Mouse (Mus musculus) forebrain, embryonic 14.5 days (tissue): ENCODE measurements at regions not wholly inside any gene's neighbourhood (a gene's known extent, or its start where the extent isn't known, plus 50 kb on each side); places are given as distances from the start of the nearest gene placed in this dataset.

Source experiments
- ATAC-seq: fragments of 200-750 bp; cut with Nextera tagmentation; 2 replicates; pipeline ENCODE4 v1.8.0; 2017; ENCODE audit warnings: mild to moderate bottlenecking, moderate library complexity
- DNase-seq: peaks from one replicate; pipeline ENCODE4 v3.0.0-alpha.2; 2015; ENCODE audit warnings: low spot score
- H3K27ac ChIP-seq: fragments of 300-500 bp; sonication (generic); 2 replicates; pipeline ENCODE4 v1.5.1; 2014; ENCODE audit warnings: low read depth, mild to moderate bottlenecking, control low read depth, low read length, moderate library complexity
- H3K27me3 ChIP-seq: fragments of 300-500 bp; sonication (generic); replicated peaks from 2 replicates; pipeline ENCODE4 v1.6.1; 2014; ENCODE audit warnings: low read length, control low read depth, mixed read lengths; ENCODE audit not compliant: control insufficient read depth, insufficient read depth
- H3K36me3 ChIP-seq: fragments of 300-500 bp; sonication (generic); 2 replicates; pipeline ENCODE4 v1.6.1; 2014; ENCODE audit warnings: low read length, control low read depth; ENCODE audit not compliant: control insufficient read depth, insufficient read depth
- H3K4me1 ChIP-seq: fragments of 300-500 bp; sonication (generic); 2 replicates; pipeline ENCODE4 v1.6.1; 2014; ENCODE audit warnings: antibody characterized with exemption, low read length, control low read depth; ENCODE audit not compliant: control insufficient read depth, insufficient read depth
- H3K4me2 ChIP-seq: fragments of 300-500 bp; sonication (generic); 2 replicates; pipeline ENCODE4 v1.6.1; 2014; ENCODE audit warnings: mild to moderate bottlenecking, control low read depth, low read length
- H3K4me3 ChIP-seq: fragments of 300-500 bp; sonication (generic); 2 replicates; pipeline ENCODE4 v1.5.1; 2014; ENCODE audit warnings: low read depth, low read length, control low read depth
- H3K9ac ChIP-seq: fragments of 300-500 bp; sonication (generic); 2 replicates; pipeline ENCODE4 v1.6.1; 2014; ENCODE audit warnings: mild to moderate bottlenecking, low read length, control low read depth, moderate library complexity
- H3K9me3 ChIP-seq: fragments of 300-500 bp; sonication (generic); replicated peaks from 2 replicates; pipeline ENCODE4 v1.6.1; 2016; ENCODE audit warnings: low read length, control low read depth, mixed read lengths; ENCODE audit not compliant: control insufficient read depth
- WGBS: fragments of 180-500 bp; shearing (Covaris S2); extraction: QIAGEN DNeasy Blood & Tissue Kit; methylation state at CpG from one replicate; pipeline ENCODE4 v1.1.7; 2014; 5-methylcytosine and 5-hydroxymethylcytosine counted together

DNA sequence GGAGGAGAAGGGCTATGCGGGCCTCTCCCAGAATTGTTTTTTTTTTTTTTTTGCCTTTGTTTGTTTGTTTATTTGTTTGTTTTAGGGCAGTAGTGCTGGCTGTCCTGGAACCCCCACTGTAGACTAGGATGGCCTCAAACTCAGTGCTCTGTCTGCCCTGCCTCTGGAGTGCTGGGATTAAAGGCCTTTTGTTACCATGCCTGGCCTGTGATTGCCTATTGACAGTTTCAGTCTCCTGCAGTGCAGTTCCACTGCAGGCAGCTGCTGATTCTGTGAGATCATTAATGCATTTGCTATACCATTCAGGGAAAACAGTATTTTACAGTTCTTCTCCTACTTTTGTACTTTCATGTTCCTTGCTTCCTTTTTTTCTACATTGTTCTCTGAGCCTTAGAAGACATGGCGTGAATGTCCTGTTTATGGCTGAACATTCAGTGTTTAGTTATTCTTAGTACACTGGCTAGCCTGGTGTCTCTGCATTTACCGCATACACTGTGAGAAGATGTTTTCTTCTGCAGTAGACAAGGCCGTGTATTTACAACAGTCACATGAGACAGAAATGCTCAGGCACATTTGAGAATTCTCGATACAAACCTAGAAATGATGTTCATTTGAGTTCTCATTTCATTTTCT lies 434.0 kb downstream of the Serpinb8 start:
- 0 out of 2 replicates have a peak, but pooled peaks have one; percentile 52 for ATAC-seq

GRCm38 (mm10) chr1:108024705-108025104 lies 434.9 kb downstream of the Serpinb8 start:
- Histone ChIP-seq H3K4me3 (no peak overlapping the region), H3K36me3 (no peaks in the 10 kb centered on the region), H3K4me2 (no peak overlapping the region), H3K9me3 (no peaks in the 10 kb centered on the region), H3K27ac (no peak overlapping the region), H3K27me3 (no peaks in the 10 kb centered on the region), H3K9ac (no peak overlapping the region), H3K4me1 (0 out of 2 replicates have a peak, but pooled peaks cover 3% of the 10 kb centered on the region)
- no peak for ATAC-seq
- DNase-seq: no peak
- 18% methylated on average over 1 of the region's 1 CpGs for WGBS

More for the DNA sequence above, 434.0 kb downstream of the Serpinb8 start:
- Histone ChIP-seq H3K4me3 (no peak overlapping the region), H3K27ac (no peak overlapping the region), H3K36me3 (no peaks in the 10 kb centered on the region), H3K4me2 (no peak overlapping the region), H3K9ac (no peak overlapping the region), H3K4me1 (0 out of 2 replicates have a peak, but pooled peaks cover 3% of the 10 kb centered on the region), H3K9me3 (no peaks in the 10 kb centered on the region), H3K27me3 (no peaks in the 10 kb centered on the region)
- DNase-seq: peak; percentile 44
- WGBS: 17% methylated on average over 5 of the region's 5 CpGs

GRCm38 (mm10) chr1:108026461-108026860 lies 436.7 kb downstream of the Serpinb8 start:
- no peak overlapping the region for H3K9ac ChIP-seq
- H3K4me1 ChIP-seq: 0 out of 2 replicates have a peak, but pooled peaks cover 3% of the 10 kb centered on the region
- ATAC-seq (no peak), DNase-seq (peak; percentile 4)
- no peak overlapping the region for H3K27ac ChIP-seq
- no peak overlapping the region for H3K4me3 ChIP-seq
- no peaks in the 10 kb centered on the region for H3K9me3 ChIP-seq
- H3K36me3 ChIP-seq: no peaks in the 10 kb centered on the region
- H3K27me3 ChIP-seq: no peaks in the 10 kb centered on the region
- H3K4me2 ChIP-seq: no peak overlapping the region

DNA sequence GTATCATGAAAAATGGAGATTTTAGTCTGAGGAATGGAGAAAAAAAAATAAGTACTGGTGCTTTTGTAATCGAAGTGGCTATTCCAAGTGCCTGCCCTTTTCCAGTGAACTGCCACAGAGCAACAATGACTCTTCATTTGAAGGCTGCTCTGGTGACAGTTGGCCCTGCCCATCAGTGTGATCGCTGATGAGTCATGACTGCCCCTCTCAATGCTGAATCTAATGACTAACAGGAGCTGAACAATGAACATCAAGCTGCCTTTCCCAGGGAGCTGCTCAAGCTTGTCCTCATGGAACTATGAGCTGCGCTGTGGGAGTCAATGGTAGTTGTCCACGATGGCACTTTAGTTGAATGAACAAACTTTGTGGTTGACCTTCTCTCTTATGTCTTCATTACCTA lies 456.4 kb downstream of the Serpinb8 start:
- Histone ChIP-seq H3K36me3 (no peaks in the 10 kb centered on the region), H3K4me1 (no peaks in the 10 kb centered on the region), H3K4me2 (no peak overlapping the region), H3K9ac (no peak overlapping the region), H3K27me3 (no peaks in the 10 kb centered on the region), H3K4me3 (no peak overlapping the region), H3K9me3 (no peaks in the 10 kb centered on the region), H3K27ac (no peak overlapping the region)
- WGBS: 84% methylated on average over 4 of the region's 4 CpGs
- ATAC-seq: no peak
- no peak for DNase-seq

DNA sequence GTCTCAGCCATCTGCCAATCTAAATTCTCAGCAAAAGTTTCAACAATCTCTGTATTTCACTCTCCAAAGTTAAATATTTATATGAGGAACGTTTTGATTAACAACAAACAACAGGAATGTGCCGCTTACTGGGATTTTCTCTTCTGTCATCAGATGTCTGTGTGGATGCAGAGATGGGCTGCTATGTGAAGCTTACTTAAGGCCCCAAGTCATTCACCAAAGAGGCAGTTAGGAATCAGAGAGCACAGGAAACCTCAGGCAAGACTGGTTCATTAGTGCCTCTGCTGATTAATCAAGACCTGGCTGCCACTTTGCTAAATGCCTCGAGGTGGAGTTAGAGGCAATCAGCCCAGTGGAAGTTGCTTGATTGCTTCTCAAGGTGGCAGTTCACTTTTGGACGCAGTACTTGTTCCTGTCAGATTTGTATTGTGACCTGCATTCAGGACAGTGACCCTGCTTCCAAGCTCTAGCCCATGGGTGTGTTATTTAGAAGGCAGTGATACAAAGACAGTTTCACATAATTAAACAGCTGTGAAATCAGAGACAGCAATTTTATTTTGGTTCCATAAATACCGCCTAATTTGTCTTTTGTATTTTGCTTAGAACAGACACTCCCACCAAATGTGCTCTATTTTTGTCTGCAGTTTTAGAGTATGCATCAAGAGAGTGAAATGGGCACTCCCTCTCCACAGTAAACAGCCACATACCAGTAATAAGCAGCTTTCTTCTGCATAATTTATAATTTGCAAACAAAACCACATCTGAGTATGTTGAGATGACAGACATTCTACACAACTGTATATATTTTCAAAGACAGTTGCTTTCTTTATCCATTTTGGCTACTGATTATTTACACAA lies 457.3 kb downstream of the Serpinb8 start:
- ATAC-seq: peak; percentile 67
- WGBS: 54% methylated on average over 5 of the region's 5 CpGs
- Histone ChIP-seq H3K36me3 (no peaks in the 10 kb centered on the region), H3K4me3 (no peak overlapping the region), H3K4me1 (no peaks in the 10 kb centered on the region), H3K27me3 (no peaks in the 10 kb centered on the region), H3K27ac (no peak overlapping the region), H3K4me2 (no peak overlapping the region), H3K9me3 (no peaks in the 10 kb centered on the region), H3K9ac (no peak overlapping the region)
- peak; percentile 17 for DNase-seq

DNA sequence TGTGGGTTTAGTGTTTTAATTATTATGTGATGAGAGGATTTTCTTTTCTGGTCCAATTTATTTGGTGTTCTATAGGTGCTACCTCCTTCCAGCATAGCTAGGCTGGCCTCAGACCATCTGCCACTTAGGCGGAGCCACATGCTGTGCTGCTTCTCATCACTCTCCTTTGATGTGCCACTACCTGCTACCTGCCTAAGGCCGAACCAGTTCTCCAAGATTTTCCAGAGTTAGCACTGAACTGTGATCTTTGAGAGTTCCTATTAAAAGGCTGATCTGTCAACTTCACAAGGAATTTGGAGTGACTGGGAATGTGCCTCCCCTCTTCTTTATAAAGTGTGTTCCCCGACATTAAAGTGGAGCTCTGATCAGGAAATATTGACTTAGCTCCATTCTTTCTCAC lies 504.8 kb downstream of the Serpinb8 start:
- Histone ChIP-seq H3K4me3 (no peak overlapping the region), H3K36me3 (no peaks in the 10 kb centered on the region), H3K9ac (no peak overlapping the region), H3K27ac (no peak overlapping the region), H3K9me3 (no peaks in the 10 kb centered on the region), H3K27me3 (no peaks in the 10 kb centered on the region), H3K4me2 (no peak overlapping the region), H3K4me1 (no peaks in the 10 kb centered on the region)
- WGBS: 91% methylated on average over 3 of the region's 3 CpGs
- DNase-seq (no peak), ATAC-seq (no peak)

DNA sequence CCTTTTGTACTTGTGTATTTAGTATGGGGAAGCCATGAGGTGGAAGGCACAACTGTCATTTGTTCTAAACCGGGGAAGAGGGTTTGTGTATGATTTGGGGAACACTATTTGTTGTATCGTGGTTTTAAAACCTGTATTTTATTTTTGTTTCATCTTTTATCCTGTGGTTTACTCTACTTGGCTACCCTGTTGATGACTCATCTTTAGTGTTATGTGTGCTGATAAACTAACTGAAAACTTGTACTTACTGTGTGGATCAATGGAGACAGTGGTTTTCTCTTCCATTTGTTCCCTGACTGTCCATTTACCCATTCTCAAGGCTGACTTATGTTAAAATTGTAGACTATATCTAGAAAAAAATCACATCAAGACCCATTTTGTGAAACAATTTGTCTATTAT lies 512.8 kb downstream of the Serpinb8 start:
- DNase-seq (no peak), ATAC-seq (no peak)
- no peak overlapping the region for H3K27ac ChIP-seq
- H3K36me3 ChIP-seq: no peaks in the 10 kb centered on the region
- no peaks in the 10 kb centered on the region for H3K27me3 ChIP-seq
- no peaks in the 10 kb centered on the region for H3K9me3 ChIP-seq
- H3K4me2 ChIP-seq: no peak overlapping the region
- WGBS: 84% methylated on average over 2 of the region's 2 CpGs
- no peak overlapping the region for H3K9ac ChIP-seq
- no peak overlapping the region for H3K4me3 ChIP-seq
- no peaks in the 10 kb centered on the region for H3K4me1 ChIP-seq

DNA sequence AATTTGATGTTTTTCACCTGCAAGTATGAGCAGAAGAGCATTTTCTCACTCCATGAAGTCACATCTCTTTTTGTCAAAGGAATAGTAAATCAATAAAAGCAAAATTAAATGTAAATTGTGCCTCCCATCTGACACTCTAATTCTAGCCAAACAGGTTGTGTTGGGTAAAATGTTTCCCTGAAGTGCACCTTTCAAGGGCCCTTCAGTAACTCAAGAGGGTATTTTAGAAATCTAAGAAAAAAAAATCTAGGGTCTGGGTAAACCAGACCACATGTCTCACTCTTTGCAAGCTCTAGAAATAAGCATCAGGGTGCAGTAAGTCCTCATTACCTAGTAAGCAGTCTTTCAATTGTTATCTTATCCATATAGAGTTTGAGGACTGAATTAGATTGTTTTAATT lies 521.2 kb downstream of the Serpinb8 start:
- ATAC-seq (no peak), DNase-seq (no peak)
- Histone ChIP-seq H3K36me3 (no peaks in the 10 kb centered on the region), H3K9ac (no peak overlapping the region), H3K27ac (no peak overlapping the region), H3K4me3 (no peak overlapping the region), H3K9me3 (no peaks in the 10 kb centered on the region), H3K4me1 (no peaks in the 10 kb centered on the region), H3K4me2 (no peak overlapping the region), H3K27me3 (no peaks in the 10 kb centered on the region)

- Histone ChIP-seq H3K9me3 (no peaks in the 10 kb centered on the region), H3K27me3 (no peaks in the 10 kb centered on the region), H3K27ac (no peak overlapping the region), H3K4me2 (no peak overlapping the region), H3K4me1 (no peaks in the 10 kb centered on the region), H3K36me3 (no peaks in the 10 kb centered on the region), H3K9ac (no peak overlapping the region), H3K4me3 (no peak overlapping the region)
- no peak for DNase-seq
- no peak for ATAC-seq
- 89% methylated on average over 4 of the region's 4 CpGs for WGBS
Measured at GRCm38 (mm10) chr1:108127393-108127792, 537.6 kb downstream of the Serpinb8 start.
